Mouse (Mus musculus): ENCODE measurements around the gene Gm20388. TPM values are rescaled to one million over a fixed set of nuclear protein-coding genes. Genes with fewer than 3 reads are reported as not detected.
A peak's percentile ranks its signal among the peaks of the same experiment; 100 is the strongest.

The Gm20388 gene
- polyA plus RNA-seq, 1 experiment from 2014 or later, result not detected

GRCm38 (mm10) chr8:123476911-123477736 lies 3566.5 kb downstream of the Gm20388 start:
- peak overlapping the region; percentile 85 for H3K4me3 ChIP-seq
- ATAC-seq (ENCODE audit: insufficient number of reproducible peaks, insufficient read depth, low FRiP score, low TSS enrichment, low read depth), result peak; percentile 50

DNA sequence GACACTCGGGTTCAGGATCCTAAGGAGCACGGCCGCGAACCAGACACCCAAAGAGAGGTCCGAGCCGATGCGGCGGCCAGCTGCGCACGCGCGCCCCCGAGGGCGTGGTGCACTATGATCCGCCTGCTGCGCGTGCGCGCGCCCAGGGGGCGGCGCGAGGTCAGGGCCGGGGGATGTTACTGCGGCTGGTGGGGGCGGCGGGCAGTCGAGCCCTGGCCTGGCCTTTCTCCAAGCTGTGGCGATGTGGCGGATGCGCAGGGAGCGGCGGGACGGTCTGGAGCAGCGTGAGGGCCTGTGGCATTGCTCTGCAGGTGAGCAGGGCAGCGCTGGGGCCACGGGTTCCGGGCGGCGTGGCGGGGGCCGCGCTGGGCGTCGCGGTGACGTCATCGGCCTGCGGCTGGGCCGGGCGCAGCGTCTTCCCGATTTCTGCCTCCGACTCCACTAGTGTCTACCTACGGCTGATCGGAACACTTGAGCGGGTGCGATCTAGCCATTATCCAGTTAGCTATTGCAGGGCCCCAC lies 3567.2 kb downstream of the Gm20388 start, which contains the start of gene Afg3l1:
Gene Afg3l1, plus strand, starts transcription at position 167 of the 522 bp plus-strand sequence.
- Histone ChIP-seq H3K27ac (peak within 1 kb of the TSS; percentile 92), H3K4me1 (peaks cover 16% of the 10 kb centered on the region), H3K9me3 (no peaks in the 10 kb centered on the region), H3K4me3 (peak within 1 kb of the TSS; percentile 85), H3K36me3 (peaks cover 25% of the 10 kb centered on the region), H3K4me2 (peak within 1 kb of the TSS; percentile 89), H3K27me3 (no peaks in the 10 kb centered on the region), H3K9ac (peak within 1 kb of the TSS; percentile 86)
- under 1% methylated on average over 58 of the region's 58 CpGs for WGBS
- peak; percentile 90 for ATAC-seq (ENCODE audit: insufficient number of reproducible peaks, insufficient read depth, low FRiP score, low TSS enrichment, low read depth)

More at GRCm38 (mm10) chr8:123476911-123477736, 3566.5 kb downstream of the Gm20388 start:
- Histone ChIP-seq H3K4me2 (peak overlapping the region; percentile 89), H3K9ac (peak overlapping the region; percentile 86), H3K36me3 (peaks cover 19% of the 10 kb centered on the region), H3K27me3 (no peaks in the 10 kb centered on the region), H3K4me1 (peaks cover 16% of the 10 kb centered on the region), H3K27ac (peak overlapping the region; percentile 92), H3K9me3 (no peaks in the 10 kb centered on the region)
- 10% methylated on average over 34 of the region's 34 CpGs for WGBS

GRCm38 (mm10) chr8:123478456-123479218 lies 3568.0 kb downstream of the Gm20388 start:
- Histone ChIP-seq H3K4me2 (peak overlapping the region; percentile 89), H3K27ac (peak overlapping the region; percentile 92; the same call in 1 of the 2 replicates), H3K36me3 (peaks cover 29% of the 10 kb centered on the region)

GRCm38 (mm10) chr8:123482627-123483026 lies 3572.0 kb downstream of the Gm20388 start:
- no peak overlapping the region for H3K4me2 ChIP-seq
- peaks cover 10% of the 10 kb centered on the region for H3K4me1 ChIP-seq
- H3K9me3 ChIP-seq, result no peaks in the 10 kb centered on the region
- H3K4me3 ChIP-seq, result no peak overlapping the region
- no peak for ATAC-seq (ENCODE audit: insufficient number of reproducible peaks, insufficient read depth, low FRiP score, low TSS enrichment, low read depth)
- no peaks in the 10 kb centered on the region for H3K27me3 ChIP-seq
- H3K9ac ChIP-seq, result no peak overlapping the region
- WGBS, result 88% methylated on average over 7 of the region's 7 CpGs
- no peak overlapping the region for H3K27ac ChIP-seq
- peaks cover 66% of the 10 kb centered on the region for H3K36me3 ChIP-seq

More at GRCm38 (mm10) chr8:123478456-123479218, 3568.0 kb downstream of the Gm20388 start:
- ATAC-seq (ENCODE audit: insufficient number of reproducible peaks, insufficient read depth, low FRiP score, low TSS enrichment, low read depth), result no peak
- WGBS, result 34% methylated on average over 16 of the region's 16 CpGs
- Histone ChIP-seq H3K4me3 (peak overlapping the region; percentile 85), H3K9me3 (no peaks in the 10 kb centered on the region), H3K9ac (peak overlapping the region; percentile 86), H3K4me1 (peaks cover 16% of the 10 kb centered on the region), H3K27me3 (no peaks in the 10 kb centered on the region)

DNA sequence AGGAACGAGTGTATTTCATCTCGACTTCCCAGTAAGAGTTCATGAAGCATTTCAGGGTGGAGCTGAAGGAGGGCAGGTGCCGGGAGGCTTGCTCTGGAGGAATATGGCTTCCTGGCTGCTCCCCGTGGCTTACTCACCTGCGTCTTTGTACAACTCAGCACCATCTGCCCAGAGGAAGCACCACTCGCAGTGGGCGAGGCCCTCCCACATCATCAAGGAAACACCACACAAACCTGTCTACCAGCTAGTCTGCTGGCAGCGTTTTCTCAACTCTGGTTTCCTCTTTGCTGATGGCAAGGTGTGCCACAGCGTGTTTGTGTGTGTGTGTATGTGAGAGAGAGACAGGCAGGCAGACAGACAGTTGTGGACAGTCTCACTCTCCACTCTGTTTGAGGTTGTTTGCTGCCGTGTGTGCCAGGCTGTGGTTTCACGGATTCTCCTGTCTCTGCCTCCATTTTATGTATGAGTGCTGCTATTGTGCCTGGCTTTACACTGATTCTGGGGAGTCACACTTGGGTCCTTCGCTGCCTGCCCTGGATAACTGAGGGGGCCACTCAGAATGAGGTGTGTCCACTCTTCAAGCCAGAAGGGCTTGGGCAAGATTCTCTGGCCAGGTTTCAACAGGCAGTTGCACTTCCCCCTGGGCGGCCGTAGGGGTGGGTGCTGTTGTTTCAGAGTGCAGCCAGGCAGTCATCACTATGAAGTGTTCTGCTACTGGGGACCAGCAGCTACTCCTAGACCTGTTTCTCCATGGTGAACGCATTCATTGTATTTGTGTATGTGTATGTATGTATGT lies 3580.8 kb downstream of the Gm20388 start:
- Histone ChIP-seq H3K4me1 (no peaks in the 10 kb centered on the region), H3K36me3 (peaks cover 96% of the 10 kb centered on the region), H3K27ac (no peak overlapping the region), H3K27me3 (no peaks in the 10 kb centered on the region), H3K9me3 (no peaks in the 10 kb centered on the region), H3K4me3 (no peak overlapping the region), H3K9ac (no peak overlapping the region), H3K4me2 (no peak overlapping the region)
- ATAC-seq (ENCODE audit: insufficient number of reproducible peaks, insufficient read depth, low FRiP score, low TSS enrichment, low read depth), result no peak
- 90% methylated on average over 15 of the region's 15 CpGs for WGBS

GRCm38 (mm10) chr8:123492898-123493297 lies 3582.3 kb downstream of the Gm20388 start:
- Histone ChIP-seq H3K4me2 (no peak overlapping the region), H3K27ac (no peak overlapping the region), H3K9ac (no peak overlapping the region), H3K4me1 (no peaks in the 10 kb centered on the region), H3K4me3 (no peak overlapping the region), H3K9me3 (no peaks in the 10 kb centered on the region), H3K27me3 (no peaks in the 10 kb centered on the region), H3K36me3 (peaks cover 96% of the 10 kb centered on the region)
- WGBS, result 98% methylated on average over 9 of the region's 9 CpGs
- no peak for ATAC-seq (ENCODE audit: insufficient number of reproducible peaks, insufficient read depth, low FRiP score, low TSS enrichment, low read depth)

DNA sequence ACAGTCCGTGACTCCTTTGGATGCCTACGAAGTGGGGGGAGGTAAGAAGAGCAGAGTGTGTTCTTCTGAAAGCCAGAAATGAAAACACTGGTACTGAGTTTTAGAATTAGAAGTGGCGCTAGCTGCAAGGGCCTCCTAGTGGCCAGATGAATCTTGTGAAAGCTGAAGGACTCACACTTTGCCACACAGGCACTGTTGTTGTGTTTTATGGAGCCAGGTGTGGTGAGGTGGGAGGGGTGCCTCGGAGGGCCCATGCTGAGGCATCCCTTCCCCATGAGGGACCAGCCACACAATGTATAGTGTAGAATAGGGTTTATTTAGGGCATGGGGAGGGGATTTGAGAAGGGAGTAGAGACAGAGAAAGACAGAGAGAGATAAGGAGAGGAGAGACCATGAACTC lies 3587.1 kb downstream of the Gm20388 start:
- Histone ChIP-seq H3K4me2 (no peak overlapping the region), H3K4me1 (no peaks in the 10 kb centered on the region), H3K27me3 (no peaks in the 10 kb centered on the region), H3K9ac (no peak overlapping the region), H3K9me3 (no peaks in the 10 kb centered on the region), H3K36me3 (peaks cover 99% of the 10 kb centered on the region), H3K27ac (no peak overlapping the region), H3K4me3 (no peak overlapping the region)
- WGBS, result 86% methylated on average over 4 of the region's 4 CpGs
- ATAC-seq (ENCODE audit: insufficient number of reproducible peaks, insufficient read depth, low FRiP score, low TSS enrichment, low read depth), result no peak

DNA sequence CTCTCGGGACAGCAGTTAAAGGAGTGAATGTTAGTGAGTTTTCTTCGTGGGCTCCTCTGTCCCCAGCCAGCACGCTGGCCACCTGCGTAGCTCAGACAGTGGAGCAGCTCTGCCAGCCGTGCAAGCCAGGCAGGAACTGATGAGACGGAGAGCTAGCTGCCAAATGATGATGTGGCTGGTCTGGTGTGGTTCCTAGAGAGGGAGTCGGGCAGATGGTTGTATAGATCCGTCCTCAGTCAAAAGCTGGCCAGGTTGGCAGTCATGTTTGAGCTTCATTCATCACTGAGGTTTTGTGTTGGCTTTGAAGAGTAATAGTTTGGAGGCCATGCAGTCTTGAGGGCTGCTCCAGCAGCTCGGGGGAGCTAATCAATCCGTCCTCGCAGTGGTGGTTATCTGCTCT lies 3588.3 kb downstream of the Gm20388 start:
- no peak for ATAC-seq (ENCODE audit: insufficient number of reproducible peaks, insufficient read depth, low FRiP score, low TSS enrichment, low read depth)

DNA sequence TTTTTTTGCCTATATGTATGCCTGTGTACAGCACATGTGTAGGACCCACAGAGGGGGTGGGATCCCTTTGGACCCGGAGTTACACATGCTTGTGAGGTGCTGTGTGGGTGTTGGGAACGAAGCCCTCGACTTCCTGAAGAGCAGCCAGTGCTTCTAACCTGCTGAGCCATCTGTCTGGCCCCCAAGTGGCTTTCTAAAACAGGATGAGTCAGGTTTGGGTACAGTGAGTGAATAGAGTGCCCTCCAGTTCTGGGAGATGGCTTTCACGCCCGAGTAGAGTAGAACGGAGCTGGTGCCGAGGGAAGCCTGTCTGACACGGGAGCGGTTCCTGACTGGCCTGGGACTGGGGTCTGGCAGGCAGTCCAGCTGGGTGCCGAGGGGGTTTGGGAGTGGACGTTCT lies 3588.9 kb downstream of the Gm20388 start:
- Histone ChIP-seq H3K4me3 (no peak overlapping the region), H3K9me3 (no peaks in the 10 kb centered on the region), H3K9ac (no peak overlapping the region), H3K4me1 (no peaks in the 10 kb centered on the region), H3K4me2 (no peak overlapping the region), H3K27me3 (no peaks in the 10 kb centered on the region), H3K36me3 (peaks cover 99% of the 10 kb centered on the region), H3K27ac (no peak overlapping the region)
- no peak for ATAC-seq (ENCODE audit: insufficient number of reproducible peaks, insufficient read depth, low FRiP score, low TSS enrichment, low read depth)
- 94% methylated on average over 11 of the region's 11 CpGs for WGBS

More for the DNA sequence above, 3588.3 kb downstream of the Gm20388 start:
- Histone ChIP-seq H3K27me3 (no peaks in the 10 kb centered on the region), H3K4me3 (no peak overlapping the region), H3K4me2 (no peak overlapping the region), H3K4me1 (no peaks in the 10 kb centered on the region), H3K9me3 (no peaks in the 10 kb centered on the region), H3K27ac (no peak overlapping the region), H3K9ac (no peak overlapping the region), H3K36me3 (peaks cover 99% of the 10 kb centered on the region)
- WGBS, result 89% methylated on average over 11 of the region's 11 CpGs

- H3K36me3 ChIP-seq, result peaks cover 99% of the 10 kb centered on the region
- no peak overlapping the region for H3K4me3 ChIP-seq
- no peaks in the 10 kb centered on the region for H3K27me3 ChIP-seq
- no peak overlapping the region for H3K4me2 ChIP-seq
- ATAC-seq (ENCODE audit: insufficient number of reproducible peaks, insufficient read depth, low FRiP score, low TSS enrichment, low read depth), result no peak
- no peaks in the 10 kb centered on the region for H3K9me3 ChIP-seq
- H3K27ac ChIP-seq, result no peak overlapping the region
- WGBS, result 96% methylated on average over 5 of the region's 5 CpGs
- no peak overlapping the region for H3K9ac ChIP-seq
- H3K4me1 ChIP-seq, result no peaks in the 10 kb centered on the region
These were observed 3591.6 kb downstream of the Gm20388 start for GRCm38 (mm10) chr8:123502192-123502591.
